Mouse (Mus musculus): ENCODE results near the gene Spry1. TPM values are rescaled to one million over a fixed set of nuclear protein-coding genes. Genes with fewer than 3 reads are reported as not detected.

Gene Spry1
- polyA plus RNA-seq, 1 experiment from 2014 or later: 13.5 TPM

GRCm38 (mm10) chr3:37636921-37637320 lies 2.8 kb upstream of the Spry1 start:
- H3K36me3 ChIP-seq (ENCODE audit: control insufficient read depth, insufficient read depth, low read length): no peaks in the 10 kb centered on the region
- no peak overlapping the region for H3K27ac ChIP-seq (ENCODE audit: low read length)
- no peak overlapping the region for H3K9ac ChIP-seq (ENCODE audit: low read length)
- H3K27me3 ChIP-seq (ENCODE audit: control insufficient read depth, insufficient read depth, low read length): no peaks in the 10 kb centered on the region
- H3K4me3 ChIP-seq (replicated peaks; ENCODE audit: low read length): no peak overlapping the region
- no peak for ATAC-seq (ENCODE audit: insufficient read depth, low FRiP score)
- peaks cover 3% of the 10 kb centered on the region; the same call in 1 of the 2 replicates for H3K4me1 ChIP-seq (ENCODE audit: control insufficient read depth, insufficient read depth, low read length)
- H3K4me2 ChIP-seq (ENCODE audit: low read depth, low read length): no peak overlapping the region
- H3K9me3 ChIP-seq (replicated peaks; ENCODE audit: control insufficient read depth, low read length): no peaks in the 10 kb centered on the region
- WGBS: 86% methylated on average over 4 of the region's 4 CpGs

- ATAC-seq (ENCODE audit: insufficient read depth, low FRiP score): peak; percentile 69
- Histone ChIP-seq H3K36me3 (ENCODE audit: control insufficient read depth, insufficient read depth, low read length) (peaks cover 10% of the 10 kb centered on the region), H3K4me1 (ENCODE audit: control insufficient read depth, insufficient read depth, low read length) (peaks cover 33% of the 10 kb centered on the region), H3K4me2 (ENCODE audit: low read depth, low read length) (peak overlapping the region; percentile 74), H3K27me3 (ENCODE audit: control insufficient read depth, insufficient read depth, low read length) (no peaks in the 10 kb centered on the region), H3K9ac (ENCODE audit: low read length) (peak overlapping the region; percentile 97), H3K9me3 (replicated peaks; ENCODE audit: control insufficient read depth, low read length) (no peaks in the 10 kb centered on the region), H3K4me3 (replicated peaks; ENCODE audit: low read length) (peak overlapping the region; percentile 94), H3K27ac (ENCODE audit: low read length) (peak overlapping the region; percentile 96)
- under 1% methylated on average over 80 of the region's 86 CpGs for WGBS
Measured at GRCm38 (mm10) chr3:37640162-37640721, 495 bp downstream of the Spry1 start.

GRCm38 (mm10) chr3:37640810-37641209 lies 1.1 kb downstream of the Spry1 start:
- peaks cover 10% of the 10 kb centered on the region for H3K36me3 ChIP-seq (ENCODE audit: control insufficient read depth, insufficient read depth, low read length)
- no peaks in the 10 kb centered on the region for H3K9me3 ChIP-seq (replicated peaks; ENCODE audit: control insufficient read depth, low read length)
- H3K4me3 ChIP-seq (replicated peaks; ENCODE audit: low read length): peak overlapping the region; percentile 94
- H3K4me2 ChIP-seq (ENCODE audit: low read depth, low read length): peak overlapping the region; percentile 74
- ATAC-seq (ENCODE audit: insufficient read depth, low FRiP score): peak; percentile 59
- peak overlapping the region; percentile 96 for H3K27ac ChIP-seq (ENCODE audit: low read length)
- under 1% methylated on average over 47 of the region's 47 CpGs for WGBS
- H3K9ac ChIP-seq (ENCODE audit: low read length): peak overlapping the region; percentile 97
- peaks cover 37% of the 10 kb centered on the region for H3K4me1 ChIP-seq (ENCODE audit: control insufficient read depth, insufficient read depth, low read length)
- no peaks in the 10 kb centered on the region for H3K27me3 ChIP-seq (ENCODE audit: control insufficient read depth, insufficient read depth, low read length)

DNA sequence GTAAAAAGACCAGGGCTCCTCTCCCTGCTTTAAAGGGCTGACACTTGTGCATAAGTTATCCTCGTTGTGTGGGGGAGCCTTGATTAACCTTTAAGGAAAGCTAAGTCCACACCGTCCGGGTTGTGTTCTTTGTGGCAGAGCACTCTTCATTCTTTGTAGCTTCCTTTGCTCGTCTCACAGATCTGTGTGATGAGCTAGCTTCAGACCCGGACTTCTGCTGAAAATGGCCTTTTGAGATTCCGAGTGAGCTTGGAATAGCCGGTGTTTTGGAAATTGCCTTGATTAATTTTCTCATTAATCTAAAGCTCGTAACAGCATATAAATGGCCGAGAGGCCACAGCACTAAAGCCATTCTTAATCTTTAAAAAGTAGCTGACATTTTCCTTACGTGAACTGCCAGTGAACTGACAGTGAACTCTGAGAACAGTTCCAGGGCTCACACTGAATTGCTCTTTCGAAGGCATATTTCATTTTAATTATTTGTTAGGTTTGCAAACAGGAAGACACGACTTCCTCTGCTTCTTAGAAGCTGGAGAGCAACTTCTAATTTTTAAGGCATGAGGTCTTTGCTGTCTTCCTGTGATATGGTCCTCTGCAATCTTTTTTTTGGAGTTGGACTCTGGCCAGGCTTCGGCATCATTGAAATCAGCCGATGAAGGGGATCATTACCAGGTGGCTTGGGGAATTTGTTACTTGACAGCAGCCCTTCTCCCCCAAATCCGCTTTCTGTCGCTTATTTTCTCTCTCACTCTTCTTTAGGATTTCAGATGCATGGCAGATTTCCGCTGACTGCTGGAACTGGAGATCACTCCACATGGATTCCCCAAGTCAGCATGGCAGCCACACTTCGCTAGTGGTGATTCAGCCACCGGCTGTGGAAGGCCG lies 2.3 kb downstream of the Spry1 start:
- Histone ChIP-seq H3K36me3 (ENCODE audit: control insufficient read depth, insufficient read depth, low read length) (peaks cover 10% of the 10 kb centered on the region), H3K27me3 (ENCODE audit: control insufficient read depth, insufficient read depth, low read length) (no peaks in the 10 kb centered on the region), H3K9me3 (replicated peaks; ENCODE audit: control insufficient read depth, low read length) (no peaks in the 10 kb centered on the region), H3K27ac (ENCODE audit: low read length) (peak overlapping the region; percentile 40), H3K4me2 (ENCODE audit: low read depth, low read length) (peak overlapping the region; percentile 74), H3K4me3 (replicated peaks; ENCODE audit: low read length) (peak overlapping the region; percentile 94), H3K9ac (ENCODE audit: low read length) (peak overlapping the region; percentile 52), H3K4me1 (ENCODE audit: control insufficient read depth, insufficient read depth, low read length) (peaks cover 41% of the 10 kb centered on the region)
- 26% methylated on average over 20 of the region's 20 CpGs for WGBS
- no peak for ATAC-seq (ENCODE audit: insufficient read depth, low FRiP score)

- Histone ChIP-seq H3K4me3 (replicated peaks; ENCODE audit: low read length) (peak overlapping the region; percentile 94), H3K27me3 (ENCODE audit: control insufficient read depth, insufficient read depth, low read length) (no peaks in the 10 kb centered on the region), H3K4me1 (ENCODE audit: control insufficient read depth, insufficient read depth, low read length) (peaks cover 44% of the 10 kb centered on the region), H3K9me3 (replicated peaks; ENCODE audit: control insufficient read depth, low read length) (no peaks in the 10 kb centered on the region), H3K36me3 (ENCODE audit: control insufficient read depth, insufficient read depth, low read length) (peaks cover 10% of the 10 kb centered on the region), H3K4me2 (ENCODE audit: low read depth, low read length) (peak overlapping the region; percentile 74), H3K9ac (ENCODE audit: low read length) (peak overlapping the region; percentile 52), H3K27ac (ENCODE audit: low read length) (peak overlapping the region; percentile 40)
- 72% methylated on average over 21 of the region's 21 CpGs for WGBS
- no peak; the same call in 1 of the 2 replicates for ATAC-seq (ENCODE audit: insufficient read depth, low FRiP score)
Measured at GRCm38 (mm10) chr3:37642681-37643214, 3.0 kb downstream of the Spry1 start.

- no peak for ATAC-seq (ENCODE audit: insufficient read depth, low FRiP score)
- Histone ChIP-seq H3K36me3 (ENCODE audit: control insufficient read depth, insufficient read depth, low read length) (peaks cover 10% of the 10 kb centered on the region), H3K27me3 (ENCODE audit: control insufficient read depth, insufficient read depth, low read length) (no peaks in the 10 kb centered on the region), H3K4me2 (ENCODE audit: low read depth, low read length) (peak overlapping the region; percentile 74), H3K4me1 (ENCODE audit: control insufficient read depth, insufficient read depth, low read length) (peaks cover 46% of the 10 kb centered on the region), H3K9me3 (replicated peaks; ENCODE audit: control insufficient read depth, low read length) (no peaks in the 10 kb centered on the region), H3K27ac (ENCODE audit: low read length) (no peak overlapping the region), H3K9ac (ENCODE audit: low read length) (peak overlapping the region; percentile 52), H3K4me3 (replicated peaks; ENCODE audit: low read length) (peak overlapping the region; percentile 94; the same call in 1 of the 2 replicates)
- WGBS: 72% methylated on average over 13 of the region's 13 CpGs
Measured at GRCm38 (mm10) chr3:37643411-37643810, 3.7 kb downstream of the Spry1 start.

DNA sequence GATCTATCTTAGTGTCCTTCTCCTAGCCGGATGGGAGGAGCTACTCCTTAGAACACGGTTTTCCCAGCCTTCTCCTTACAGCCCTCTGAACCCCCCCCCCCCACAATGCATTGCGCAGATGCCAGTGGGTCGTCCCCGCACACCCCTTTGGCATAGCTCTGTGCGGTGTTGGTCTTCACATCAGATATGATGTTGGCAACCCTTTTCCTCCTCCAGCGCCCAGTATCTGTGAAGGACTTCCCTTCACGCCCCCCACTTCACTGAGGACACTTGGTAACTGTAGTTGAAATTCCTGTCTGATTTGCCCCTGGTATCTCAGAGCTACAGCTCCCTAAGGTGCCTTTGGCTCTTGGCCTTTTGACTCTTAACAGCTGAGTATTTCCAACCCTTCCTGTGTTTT lies 4.2 kb downstream of the Spry1 start:
- peaks cover 46% of the 10 kb centered on the region for H3K4me1 ChIP-seq (ENCODE audit: control insufficient read depth, insufficient read depth, low read length)
- H3K9me3 ChIP-seq (replicated peaks; ENCODE audit: control insufficient read depth, low read length): no peaks in the 10 kb centered on the region
- H3K27ac ChIP-seq (ENCODE audit: low read length): no peak overlapping the region
- WGBS: 75% methylated on average over 8 of the region's 8 CpGs
- peak overlapping the region; percentile 3; the same call in 1 of the 2 replicates for H3K9ac ChIP-seq (ENCODE audit: low read length)
- peak overlapping the region; percentile 74 for H3K4me2 ChIP-seq (ENCODE audit: low read depth, low read length)
- ATAC-seq (ENCODE audit: insufficient read depth, low FRiP score): no peak
- H3K36me3 ChIP-seq (ENCODE audit: control insufficient read depth, insufficient read depth, low read length): peaks cover 10% of the 10 kb centered on the region
- H3K27me3 ChIP-seq (ENCODE audit: control insufficient read depth, insufficient read depth, low read length): no peaks in the 10 kb centered on the region
- H3K4me3 ChIP-seq (replicated peaks; ENCODE audit: low read length): no peak overlapping the region; the same call in 1 of the 2 replicates

DNA sequence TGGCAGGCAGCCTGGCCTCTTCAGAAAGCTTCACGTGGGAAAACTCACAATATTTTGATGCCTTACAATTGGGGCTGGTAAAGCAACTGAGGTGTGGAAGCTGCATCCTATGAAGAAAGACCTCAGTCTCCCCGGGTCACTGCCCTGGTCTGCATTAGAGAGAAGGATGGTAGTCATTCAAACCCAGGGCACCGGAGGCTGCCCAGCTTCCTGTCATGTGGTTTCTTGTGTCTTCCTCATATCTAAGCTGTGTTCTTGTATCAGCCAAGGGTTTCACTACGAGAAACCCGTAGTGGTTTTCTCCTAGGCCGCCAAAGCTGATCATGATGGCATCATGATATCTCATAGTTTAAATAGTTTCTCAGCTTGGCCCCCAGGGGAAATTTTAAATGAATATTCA lies 5.3 kb downstream of the Spry1 start:
- no peak overlapping the region for H3K27ac ChIP-seq (ENCODE audit: low read length)
- peaks cover 10% of the 10 kb centered on the region for H3K36me3 ChIP-seq (ENCODE audit: control insufficient read depth, insufficient read depth, low read length)
- H3K27me3 ChIP-seq (ENCODE audit: control insufficient read depth, insufficient read depth, low read length): no peaks in the 10 kb centered on the region
- no peak overlapping the region for H3K4me3 ChIP-seq (replicated peaks; ENCODE audit: low read length)
- ATAC-seq (ENCODE audit: insufficient read depth, low FRiP score): no peak
- H3K9me3 ChIP-seq (replicated peaks; ENCODE audit: control insufficient read depth, low read length): no peaks in the 10 kb centered on the region
- H3K9ac ChIP-seq (ENCODE audit: low read length): no peak overlapping the region
- WGBS: 65% methylated on average over 6 of the region's 6 CpGs
- peaks cover 46% of the 10 kb centered on the region for H3K4me1 ChIP-seq (ENCODE audit: control insufficient read depth, insufficient read depth, low read length)
- H3K4me2 ChIP-seq (ENCODE audit: low read depth, low read length): 0 out of 2 replicates have a peak overlapping the region, but pooled peaks have one; percentile 4

DNA sequence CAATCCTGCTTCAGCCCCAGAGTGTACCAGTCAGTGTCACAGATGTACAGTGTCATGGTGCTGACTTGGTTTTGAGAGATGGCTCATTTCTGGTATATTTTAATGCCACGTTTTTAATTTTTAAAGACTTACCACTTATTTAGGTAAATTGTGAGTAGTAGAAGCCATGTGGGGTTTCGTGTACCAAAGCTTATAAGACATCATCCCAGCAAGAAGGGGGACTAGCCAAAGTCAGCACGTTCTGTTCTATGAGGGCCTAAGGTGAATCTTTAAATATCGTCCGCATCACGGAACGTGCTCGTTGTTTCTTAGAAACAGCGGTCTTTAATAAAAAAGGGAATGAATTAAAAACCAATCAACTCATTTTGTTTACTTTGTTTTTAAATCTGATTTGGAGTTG lies 6.5 kb downstream of the Spry1 start:
- peaks cover 10% of the 10 kb centered on the region for H3K36me3 ChIP-seq (ENCODE audit: control insufficient read depth, insufficient read depth, low read length)
- H3K4me2 ChIP-seq (ENCODE audit: low read depth, low read length): no peak overlapping the region
- H3K9me3 ChIP-seq (replicated peaks; ENCODE audit: control insufficient read depth, low read length): no peaks in the 10 kb centered on the region
- no peaks in the 10 kb centered on the region for H3K27me3 ChIP-seq (ENCODE audit: control insufficient read depth, insufficient read depth, low read length)
- H3K27ac ChIP-seq (ENCODE audit: low read length): no peak overlapping the region
- H3K4me3 ChIP-seq (replicated peaks; ENCODE audit: low read length): no peak overlapping the region
- 91% methylated on average over 9 of the region's 9 CpGs for WGBS
- no peak overlapping the region for H3K9ac ChIP-seq (ENCODE audit: low read length)
- H3K4me1 ChIP-seq (ENCODE audit: control insufficient read depth, insufficient read depth, low read length): peaks cover 50% of the 10 kb centered on the region
- ATAC-seq (ENCODE audit: insufficient read depth, low FRiP score): no peak
